Mouse (Mus musculus): Measurements from ENCODE around the gene Il11ra1.

- TF ChIP-seq EP300 (IDR thresholded peaks at IDR 0.05; ENCODE audit: insufficient read depth, low read depth, low read length) (no peak), CTCF (IDR thresholded peaks at IDR 0.05; ENCODE audit: low read depth, low read length) (no peak), POLR2A (IDR thresholded peaks at IDR 0.05; ENCODE audit: insufficient read depth, low read length) (no peak)
Observed at GRCm38 (mm10) chr4:41673186-41673585, 26.6 kb upstream of the Il11ra1 start.
